Mouse (Mus musculus) CH12.LX (cell line): Measurements from ENCODE around the gene Hbs1l. TPM values are rescaled to one million over a fixed set of nuclear protein-coding genes. Genes with fewer than 3 reads are reported as not detected.

Experiments
- DNase-seq: peaks from one replicate; pipeline ENCODE4 v3.0.0-alpha.2; 2013; ENCODE audit errors: extremely low read depth
- H3K27ac ChIP-seq: 2 replicates; pipeline ENCODE4 v1.5.1; 2012; ENCODE audit warnings: low read depth, mild to moderate bottlenecking, control low read depth, moderate library complexity; ENCODE audit not compliant: insufficient read depth
- H3K27me3 ChIP-seq: replicated peaks from 2 replicates; pipeline ENCODE3; 2012; ENCODE audit warnings: inconsistent platforms
- H3K36me3 ChIP-seq, 2 experiments: replicated peaks in 1 of 2; 2 replicates each; pipeline versions ENCODE3 to v1.6.1; 2012; ENCODE audit warnings: inconsistent platforms in 1 of 2, low read length in 1 of 2, mild to moderate bottlenecking in 1 of 2, mixed read lengths in 1 of 2, moderate library complexity in 1 of 2; ENCODE audit not compliant: control insufficient read depth in 1 of 2, insufficient read depth in 1 of 2
- H3K4me1 ChIP-seq, 2 experiments: 2 replicates each; pipeline ENCODE4 v1.6.1; 2012; ENCODE audit warnings: inconsistent platforms in 1 of 2, moderate library complexity in 1 of 2; ENCODE audit not compliant: insufficient read depth in 2 of 2, control insufficient read depth in 1 of 2
- H3K4me2 ChIP-seq: 2 replicates; pipeline ENCODE4 v1.6.1; 2012; ENCODE audit warnings: low read depth, mild to moderate bottlenecking, control low read depth; ENCODE audit not compliant: poor library complexity, insufficient read depth, severe bottlenecking
- H3K4me3 ChIP-seq, 3 experiments: fragments of 150-350 bp in 1 of 3; sonication (generic) in 1 of 3; replicated peaks in 1 of 3; 2 replicates each; pipeline versions ENCODE3 to v1.5.1; 2011 to 2012; ENCODE audit warnings: low read depth in 2 of 3, low read length in 2 of 3, mild to moderate bottlenecking in 2 of 3, moderate library complexity in 2 of 3, control low read depth in 1 of 3, improper control_type of control experiment in 1 of 3, inconsistent platforms in 1 of 3, mixed read lengths in 1 of 3; ENCODE audit not compliant: poor library complexity in 1 of 3
- H3K79me2 ChIP-seq: replicated peaks from 2 replicates; pipeline ENCODE4 v1.6.1; 2012; ENCODE audit warnings: mild to moderate bottlenecking, moderate library complexity; ENCODE audit not compliant: control insufficient read depth, poor library complexity, insufficient read depth, severe bottlenecking; ENCODE audit errors: extremely low read depth
- H3K9ac ChIP-seq: 2 replicates; pipeline ENCODE4 v1.6.1; 2012; ENCODE audit warnings: low read depth, mild to moderate bottlenecking, control low read depth, moderate library complexity; ENCODE audit not compliant: insufficient read depth
- H3K9me3 ChIP-seq: replicated peaks from 2 replicates; pipeline ENCODE3; 2012; ENCODE audit warnings: low read length, inconsistent platforms, mixed read lengths
- BHLHE40 ChIP-seq: IDR thresholded peaks from 2 replicates; pipeline ENCODE4 v1.6.1; 2011; ENCODE audit warnings: mild to moderate bottlenecking, low read depth, low read length, improper control_type of control experiment
- CHD2 ChIP-seq: IDR thresholded peaks from 2 replicates; pipeline ENCODE4 v1.6.1; 2011; ENCODE audit warnings: low read length, improper control_type of control experiment
- CTCF ChIP-seq, 2 experiments: IDR thresholded peaks in 1 of 2; conservative IDR thresholded peaks in 1 of 2; 2 replicates each; pipeline ENCODE4 v1.5.1; 2011 to 2012; ENCODE audit warnings: low read depth in 2 of 2, low read length in 2 of 2, improper control_type of control experiment in 1 of 2, inconsistent platforms in 1 of 2, mild to moderate bottlenecking in 1 of 2, moderate library complexity in 1 of 2
- ETS1 ChIP-seq: conservative IDR thresholded peaks from 2 replicates; pipeline ENCODE4 v1.6.1; 2012; ENCODE audit warnings: low read depth, mild to moderate bottlenecking, inconsistent platforms, low read length, improper control_type of control experiment, moderate library complexity
- GABPA ChIP-seq: IDR thresholded peaks from 2 replicates; pipeline ENCODE4 v1.6.1; 2012; ENCODE audit warnings: low read depth, low read length, improper control_type of control experiment, inconsistent platforms; ENCODE audit not compliant: insufficient replicate concordance
- MAZ ChIP-seq: IDR thresholded peaks from 2 replicates; pipeline ENCODE4 v1.6.1; 2012; ENCODE audit warnings: low read depth, mild to moderate bottlenecking, inconsistent platforms, low read length, improper control_type of control experiment, moderate library complexity
- NRF1 ChIP-seq: IDR thresholded peaks from 2 replicates; pipeline ENCODE4 v1.6.1; 2014; ENCODE audit warnings: low read depth, mild to moderate bottlenecking, inconsistent platforms, low read length, improper control_type of control experiment, moderate library complexity
- PAX5 ChIP-seq: IDR thresholded peaks from 2 replicates; pipeline ENCODE4 v1.6.1; 2012; ENCODE audit warnings: low read length, inconsistent platforms, mixed read lengths
- RAD21 ChIP-seq: IDR thresholded peaks from 2 replicates; pipeline ENCODE4 v1.6.1; 2011; ENCODE audit warnings: low read depth, mild to moderate bottlenecking, low read length, improper control_type of control experiment, moderate library complexity
- SIN3A ChIP-seq: IDR thresholded peaks from 2 replicates; pipeline ENCODE4 v1.6.1; 2012; ENCODE audit warnings: low read length, improper control_type of control experiment, inconsistent platforms
- SMC3 ChIP-seq: IDR thresholded peaks from 2 replicates; pipeline ENCODE4 v1.6.1; 2011; ENCODE audit warnings: low read depth, low read length, improper control_type of control experiment
- TCF12 ChIP-seq: IDR thresholded peaks from 2 replicates; pipeline ENCODE4 v1.6.1; 2014; ENCODE audit warnings: low read depth, mild to moderate bottlenecking, inconsistent platforms, low read length, improper control_type of control experiment
- ZC3H11A ChIP-seq: IDR thresholded peaks from 2 replicates; pipeline ENCODE4 v1.6.1; 2012; ENCODE audit warnings: low read depth, mild to moderate bottlenecking, inconsistent platforms, low read length, improper control_type of control experiment
- ZMIZ1 ChIP-seq: IDR thresholded peaks from 2 replicates; pipeline ENCODE4 v1.6.1; 2012; ENCODE audit warnings: low read depth, mild to moderate bottlenecking, inconsistent platforms, low read length, improper control_type of control experiment
- dilution Hi-C: fragments of 300-500 bp; cut with MboI; formaldehyde crosslinking; loops from 2 replicates; pipeline ENCODE4 v1.14.3; 2020; ENCODE audit warnings: low sequenced_read_pairs; ENCODE audit not compliant: extremely low pct_unique_long_range_greater_than_20kb, extremely low pct_ligation_motif_present
- in situ Hi-C: fragments of 300-500 bp; cut with MboI; formaldehyde crosslinking; loops from 3 replicates; pipeline ENCODE4 v1.14.3; 2019; ENCODE audit warnings: low sequenced_read_pairs, low pct_ligation_motif_present, low pct_unique_long_range_greater_than_20kb, mixed read lengths
- polyA plus RNA-seq: library from polyadenylated mRNA; unstranded; fragments of >175 nt; gene quantifications from 2 replicates; pipeline ENCODE4 v1.2.1, GENCODE M21; 2012; ENCODE audit warnings: low read depth; ENCODE audit not compliant: insufficient read length
- total RNA-seq, 2 experiments: library from RNA; depleted of rRNA; stranded (reverse); fragments of 300-350 nt in 1 of 2; fragments of >200 nt in 1 of 2; gene quantifications; 2 replicates each; pipeline ENCODE4 v1.2.3; 2012 to 2014

Gene Hbs1l
- total and polyA plus RNA-seq, 3 experiments, result 99.7 to 111 (median 111) TPM

DNA sequence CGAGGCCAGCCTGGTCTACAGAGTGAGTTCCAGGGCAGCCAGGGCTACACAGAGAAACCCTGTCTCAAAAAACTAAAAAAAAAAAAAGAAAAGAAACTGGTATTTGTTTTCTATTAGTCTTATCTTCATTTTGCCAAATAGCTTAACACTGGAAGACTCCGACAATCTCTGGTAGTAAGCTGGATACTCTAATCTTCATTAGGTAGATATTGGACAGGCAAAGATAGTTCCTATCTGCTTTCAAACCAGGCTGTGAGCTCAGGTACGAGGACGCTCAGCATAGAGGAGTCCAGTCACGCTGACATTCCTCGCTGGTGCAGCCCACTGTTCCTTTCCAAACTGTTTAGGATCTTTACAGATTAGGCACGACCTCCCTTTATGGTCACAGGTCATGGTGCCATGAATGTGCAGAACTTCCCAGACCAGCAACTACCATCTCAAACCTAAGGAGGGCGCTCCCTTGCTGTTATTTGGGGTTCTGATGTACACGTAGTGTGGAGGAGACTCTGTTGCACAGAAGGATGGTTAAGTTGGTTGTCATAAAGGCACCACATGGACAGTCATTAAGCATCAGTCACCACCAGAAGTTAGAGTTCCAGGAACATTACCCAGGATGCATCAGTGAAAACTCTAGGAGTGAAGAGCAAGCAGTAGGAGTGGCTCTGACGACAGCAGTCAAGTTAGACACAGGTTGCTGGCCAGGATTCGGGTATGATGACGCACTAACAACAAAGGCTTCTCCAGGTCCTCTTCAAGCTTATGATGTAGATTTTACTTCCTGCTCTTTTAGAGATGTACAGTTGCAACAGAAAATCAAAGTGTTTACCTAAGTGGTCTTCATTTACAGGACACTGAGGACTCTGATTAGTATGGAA is 41.3 kb upstream of the Hbs1l start:
- dilution Hi-C loops (no loop called here), in situ Hi-C loops (no loop called here)
- no peaks in the 10 kb centered on the region; a peak in 2 of 4 replicates for H3K4me1 ChIP-seq
- no peaks in the 10 kb centered on the region for H3K79me2 ChIP-seq
- no peaks in the 10 kb centered on the region for H3K27me3 ChIP-seq
- H3K4me3 ChIP-seq, result no peak overlapping the region
- H3K36me3 ChIP-seq, result no peaks in the 10 kb centered on the region
- no peak overlapping the region for H3K27ac ChIP-seq
- DNase-seq, result no peak
- TF ChIP-seq CTCF (conservative IDR thresholded peaks at IDR 0.05 in 1 of 2, IDR thresholded peaks at IDR 0.05 in 1 of 2; ENCODE audit: low read depth in 2 of 2, low read length in 2 of 2) (peak in 1 of 2 experiments; percentile 36; a peak in 1 of 4 replicates), RAD21 (peak; percentile 11; the same call in 1 of the 2 replicates), GABPA (no peak), SMC3 (peak; percentile 14; the same call in 1 of the 2 replicates)
- no peaks in the 10 kb centered on the region for H3K9me3 ChIP-seq
- H3K9ac ChIP-seq, result no peak overlapping the region
- H3K4me2 ChIP-seq, result no peak overlapping the region

DNA sequence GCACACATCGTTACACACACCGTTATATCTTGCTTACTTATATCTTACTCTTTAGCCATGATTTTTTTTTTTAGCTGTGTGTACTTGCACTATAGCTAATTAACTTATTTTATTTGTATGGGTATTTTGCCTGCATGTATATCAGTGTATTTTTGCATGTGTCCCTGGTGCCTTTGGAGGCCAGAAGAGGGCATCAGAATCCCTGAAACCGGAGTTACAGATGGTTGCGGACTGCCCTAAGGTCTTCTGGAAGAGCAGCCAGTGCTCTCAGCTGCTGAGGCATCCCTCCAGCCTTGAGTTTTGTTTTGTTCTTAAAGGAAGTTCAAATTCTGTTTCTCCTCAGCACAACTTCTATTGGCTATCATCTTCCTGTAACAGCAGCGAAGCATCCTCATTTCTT is 38.5 kb upstream of the Hbs1l start:
- Histone ChIP-seq H3K27me3 (no peaks in the 10 kb centered on the region), H3K4me2 (no peak overlapping the region), H3K36me3 (no peaks in the 10 kb centered on the region), H3K79me2 (no peaks in the 10 kb centered on the region), H3K4me1 (no peaks in the 10 kb centered on the region; a peak in 2 of 4 replicates), H3K9me3 (no peaks in the 10 kb centered on the region), H3K27ac (no peak overlapping the region), H3K4me3 (no peak overlapping the region), H3K9ac (no peak overlapping the region)
- DNase-seq, result no peak
- in situ Hi-C loops (no loop called here), dilution Hi-C loops (no loop called here)
- TF ChIP-seq RAD21 (peak; percentile 35), NRF1 (no peak), ZC3H11A (no peak), PAX5 (no peak), TCF12 (no peak), BHLHE40 (no peak), SMC3 (peak; percentile 35; the same call in 1 of the 2 replicates), SIN3A (no peak), CHD2 (no peak), CTCF (conservative IDR thresholded peaks at IDR 0.05 in 1 of 2, IDR thresholded peaks at IDR 0.05 in 1 of 2; ENCODE audit: low read depth in 2 of 2, low read length in 2 of 2) (peak in 1 of 2 experiments; percentile 41; a peak in 2 of 4 replicates), MAZ (no peak), ZMIZ1 (no peak), ETS1 (no peak)
